ENCODE assay signal across 9 mouse cellular contexts in genomic region chr7:13039181-13039580, GRCm38 (mm10). TPM values are rescaled to one million over a fixed set of nuclear protein-coding genes. Genes with fewer than 3 reads are reported as not detected.
A peak's percentile ranks its signal among the peaks of the same experiment; 100 is the strongest.
DNase-seq lines count a peak whose midpoint lies in the region; ATAC-seq and TF ChIP-seq lines count a peak whose summit lies in the region.
"Had no signal": no experiment of that assay in that cellular context is flagged by ENCODE, and none has a peak within 500 bp of the region (broad histone marks: within the 10 kb centered on the region; RNA-seq: fewer than 3 reads in every experiment).

No protein-coding gene starts in this region.

- peaks cover 18% of the 10 kb centered on the region for H3K36me3 ChIP-seq in embryonic facial prominence, embryonic 15.5 days
- peaks cover 9% of the 10 kb centered on the region; the same call in 1 of the 2 replicates for H3K36me3 ChIP-seq in intestine, postnatal 0 days (ENCODE audit: control insufficient read depth, insufficient read depth)
- H3K36me3 ChIP-seq in neural tube, embryonic 13.5 days: peaks cover 17% of the 10 kb centered on the region

- H3K4me3 ChIP-seq in left cerebral cortex, adult 2 months: no peak overlapping the region; the same call in 1 of the 2 replicates
- peak overlapping the region; percentile 79 for H3K4me3 ChIP-seq in embryonic facial prominence, embryonic 15.5 days (replicated peaks)
- peak overlapping the region; percentile 81; the same call in 1 of the 2 replicates for H3K4me3 ChIP-seq in intestine, postnatal 0 days (ENCODE audit: low read depth, low read length)
- peak overlapping the region; percentile 80 for H3K4me3 ChIP-seq in neural tube, embryonic 13.5 days

- H3K9ac ChIP-seq in embryonic facial prominence, embryonic 15.5 days: peak overlapping the region; percentile 97; the same call in 1 of the 2 replicates
- peak overlapping the region; percentile 96 for H3K9ac ChIP-seq in intestine, postnatal 0 days (ENCODE audit: low read depth, low read length)
- H3K9ac ChIP-seq in neural tube, embryonic 13.5 days: peak overlapping the region; percentile 98

- H3K4me1 ChIP-seq in embryonic facial prominence, embryonic 15.5 days: peaks cover 43% of the 10 kb centered on the region
- peaks cover 15% of the 10 kb centered on the region; the same call in 1 of the 2 replicates for H3K4me1 ChIP-seq in intestine, postnatal 0 days (replicated peaks; ENCODE audit: control insufficient read depth, insufficient read depth, low read length)
- peaks cover 47% of the 10 kb centered on the region for H3K4me1 ChIP-seq in neural tube, embryonic 13.5 days (replicated peaks)

- H3K4me2 ChIP-seq in embryonic facial prominence, embryonic 15.5 days (replicated peaks): peak overlapping the region; percentile 61
- peak overlapping the region; percentile 79 for H3K4me2 ChIP-seq in intestine, postnatal 0 days (replicated peaks; ENCODE audit: low read depth)
- peak overlapping the region; percentile 91 for H3K4me2 ChIP-seq in neural tube, embryonic 13.5 days

- H3K27me3 ChIP-seq in embryonic facial prominence, embryonic 15.5 days: peaks cover 33% of the 10 kb centered on the region
- H3K27me3 ChIP-seq in intestine, postnatal 0 days (replicated peaks; ENCODE audit: control insufficient read depth, insufficient read depth, low read length): peaks cover 17% of the 10 kb centered on the region
- peaks cover 34% of the 10 kb centered on the region for H3K27me3 ChIP-seq in neural tube, embryonic 13.5 days

- H3K9me3 ChIP-seq in embryonic facial prominence, embryonic 15.5 days (replicated peaks): no peaks in the 10 kb centered on the region
- H3K9me3 ChIP-seq in intestine, postnatal 0 days (ENCODE audit: control insufficient read depth): no peaks in the 10 kb centered on the region
- H3K9me3 ChIP-seq in neural tube, embryonic 13.5 days: no peaks in the 10 kb centered on the region

- no peak for TF ChIP-seq CTCF in left cerebral cortex, adult 2 months (IDR thresholded peaks at IDR 0.05)
- TF ChIP-seq CTCF in intestine, postnatal 0 days (IDR thresholded peaks at IDR 0.05; ENCODE audit: low read depth): no peak

- no peak for DNase-seq in left cerebral cortex, adult 2 months (ENCODE audit: extremely low spot score in 1 of 2, low spot score in 2 of 2)
- DNase-seq in left cerebral cortex, adult 11 months (ENCODE audit: low spot score): no peak
- DNase-seq in cerebellum, postnatal 36 days: no peak
- DNase-seq in left cerebral cortex, adult 9 months (ENCODE audit: low spot score in 2 of 2): no peak
- DNase-seq in Muller cell, postnatal 12 days (ENCODE audit: inconsistent ontology term): no peak
- DNase-seq: adrenal gland, adult 2 months had no signal

- intact Hi-C loops in left cerebral cortex, adult 2 months (cut with DNase I): loop anchor here (1.0 to 5.0 kb wide), 2 partner anchors 12 to 117 kb away; partner anchors contain the start of gene Rps5

- no peak for ATAC-seq in embryonic facial prominence, embryonic 15.5 days (ENCODE audit: insufficient number of reproducible peaks, low FRiP score, low TSS enrichment, low read depth)
- no peak for ATAC-seq in intestine, postnatal 0 days
- no peak for ATAC-seq in neural tube, embryonic 13.5 days (ENCODE audit: low read depth)

- 80% methylated on average over 1 of the region's 1 CpGs for whole genome bisulfite sequencing in embryonic facial prominence, embryonic 15.5 days
- 78% methylated on average over 1 of the region's 1 CpGs for WGBS in intestine, postnatal 0 days
- 88% methylated on average over 1 of the region's 1 CpGs for WGBS in neural tube, embryonic 13.5 days

- peak overlapping the region; percentile 100 for H3K27ac ChIP-seq in left cerebral cortex, adult 2 months
- no peak overlapping the region for H3K27ac ChIP-seq in embryonic facial prominence, embryonic 15.5 days (replicated peaks)
- H3K27ac ChIP-seq in intestine, postnatal 0 days (ENCODE audit: low read depth, low read length): no peak overlapping the region
- no peak overlapping the region for H3K27ac ChIP-seq in neural tube, embryonic 13.5 days (replicated peaks)

RNA-seq across cellular contexts. Expression of gene Ube2m, which starts 1.1 kb away (rescaled TPM):
- 100 to 1,000 TPM; 220 to 227 TPM for total RNA-seq in left cerebral cortex, adult 2 months (2021)
- 126 and 127 TPM in 2 replicates for polyA plus RNA-seq in embryonic facial prominence, embryonic 15.5 days (2015; fragmentation: Nextera tagmentation; extraction: Ambion mirVana)
- 96.8 and 107 TPM in 2 replicates for polyA plus RNA-seq in intestine, postnatal 0 days (2015; fragmentation: Nextera tagmentation; extraction: Ambion mirVana)
- 149 and 152 TPM in 2 replicates for polyA plus RNA-seq in neural tube, embryonic 13.5 days (2015; fragmentation: Nextera tagmentation; extraction: Ambion mirVana)

RNA-seq across cellular contexts. Expression of gene Chmp2a, which starts 4.6 kb away (rescaled TPM):
- total RNA-seq in left cerebral cortex, adult 2 months (2021): 100 to 1,000 TPM; 134 to 150 TPM
- polyA plus RNA-seq in embryonic facial prominence, embryonic 15.5 days (2015; fragmentation: Nextera tagmentation; extraction: Ambion mirVana): 179 and 184 TPM in 2 replicates
- polyA plus RNA-seq in intestine, postnatal 0 days (2015; fragmentation: Nextera tagmentation; extraction: Ambion mirVana): 323 and 329 TPM in 2 replicates
- 170 and 189 TPM in 2 replicates for polyA plus RNA-seq in neural tube, embryonic 13.5 days (2015; fragmentation: Nextera tagmentation; extraction: Ambion mirVana)

RNA-seq across cellular contexts. Expression of gene Mzf1, which starts 15.4 kb away (rescaled TPM):
- total RNA-seq in left cerebral cortex, adult 2 months (2021): 10 to 100 TPM; 10.2 to 10.6 TPM
- 4.4 and 4.6 TPM in 2 replicates for polyA plus RNA-seq in embryonic facial prominence, embryonic 15.5 days (2015; fragmentation: Nextera tagmentation; extraction: Ambion mirVana)
- polyA plus RNA-seq in intestine, postnatal 0 days (2015; fragmentation: Nextera tagmentation; extraction: Ambion mirVana): 0.83 and 1.1 TPM in 2 replicates
- polyA plus RNA-seq in neural tube, embryonic 13.5 days (2015; fragmentation: Nextera tagmentation; extraction: Ambion mirVana): 5.6 and 6.0 TPM in 2 replicates

RNA-seq across cellular contexts. Expression of gene Zbtb45, which starts 29.3 kb away (rescaled TPM):
- 10 to 100 TPM; 34.0 to 35.8 TPM for total RNA-seq in left cerebral cortex, adult 2 months (2021)
- 26.0 and 29.4 TPM in 2 replicates for polyA plus RNA-seq in embryonic facial prominence, embryonic 15.5 days (2015; fragmentation: Nextera tagmentation; extraction: Ambion mirVana)
- 11.2 and 11.6 TPM in 2 replicates for polyA plus RNA-seq in intestine, postnatal 0 days (2015; fragmentation: Nextera tagmentation; extraction: Ambion mirVana)
- polyA plus RNA-seq in neural tube, embryonic 13.5 days (2015; fragmentation: Nextera tagmentation; extraction: Ambion mirVana): 36.2 and 37.8 TPM in 2 replicates

RNA-seq across cellular contexts. Expression of gene Trim28, which starts 40.3 kb away (rescaled TPM):
- total RNA-seq in left cerebral cortex, adult 2 months (2021): 100 to 1,000 TPM; 220 to 221 TPM
- 279 and 290 TPM in 2 replicates for polyA plus RNA-seq in embryonic facial prominence, embryonic 15.5 days (2015; fragmentation: Nextera tagmentation; extraction: Ambion mirVana)
- polyA plus RNA-seq in intestine, postnatal 0 days (2015; fragmentation: Nextera tagmentation; extraction: Ambion mirVana): 82.8 and 85.3 TPM in 2 replicates
- polyA plus RNA-seq in neural tube, embryonic 13.5 days (2015; fragmentation: Nextera tagmentation; extraction: Ambion mirVana): 223 and 229 TPM in 2 replicates
